In genomic region chr2:165741526-165742050, GRCm38 (mm10) we compare ENCODE assay signal across 12 mouse cellular contexts.
DNase-seq lines count a peak whose midpoint lies in the region; ATAC-seq and TF ChIP-seq lines count a peak whose summit lies in the region.
"Had no signal": no experiment of that assay in that cellular context is flagged by ENCODE, and none has a peak within 500 bp of the region (broad histone marks: within the 10 kb centered on the region; RNA-seq: fewer than 3 reads in every experiment).

No protein-coding gene starts in this region.

- TF ChIP-seq CTCF in E14TG2a.4 (conservative IDR thresholded peaks at IDR 0.05; ENCODE audit: low read length), result no peak
- TF ChIP-seq CTCF in thymus, adult 2 months (IDR thresholded peaks at IDR 0.05; ENCODE audit: borderline replicate concordance, control insufficient read depth, extremely low read depth, insufficient read depth, low read length, poor library complexity), result no peak

- H3K4me3 ChIP-seq in intestine, embryonic 15.5 days (replicated peaks), result no peak overlapping the region
- H3K4me3 ChIP-seq in intestine, embryonic 16.5 days (ENCODE audit: low read length), result no peak overlapping the region
- peak overlapping the region; percentile 54 for H3K4me3 ChIP-seq in E14TG2a.4 (replicated peaks; ENCODE audit: low read length)
- H3K4me3 ChIP-seq in limb, embryonic 12.5 days (replicated peaks), result no peak overlapping the region
- H3K4me3 ChIP-seq in thymus, adult 2 months (ENCODE audit: control insufficient read depth, insufficient read depth, low read length), result no peak overlapping the region
- H3K4me3 ChIP-seq: heart, embryonic 12.5 days had no signal

- no peaks in the 10 kb centered on the region; the same call in 1 of the 2 replicates for H3K27me3 ChIP-seq in intestine, embryonic 15.5 days (replicated peaks)
- peaks cover 8% of the 10 kb centered on the region for H3K27me3 ChIP-seq in intestine, embryonic 16.5 days (replicated peaks; ENCODE audit: control insufficient read depth, insufficient read depth, low read length)
- peaks cover 10% of the 10 kb centered on the region for H3K27me3 ChIP-seq in E14TG2a.4 (ENCODE audit: insufficient read depth, low read length)
- H3K27me3 ChIP-seq in limb, embryonic 12.5 days, result peaks cover 27% of the 10 kb centered on the region; the same call in 1 of the 2 replicates
- no peaks in the 10 kb centered on the region for H3K27me3 ChIP-seq in thymus, adult 2 months (ENCODE audit: control insufficient read depth, insufficient read depth, low read length)

- DNase-seq in embryo, embryonic 11 days, result peak; percentile 41
- no peak for DNase-seq in thymus, postnatal 4 days
- DNase-seq in thymus, adult 2 months, result no peak
- DNase-seq: adrenal gland, adult 2 months; cerebellum, adult 9-11 months; liver; lung, postnatal 14 days had no signal

- H3K9ac ChIP-seq in intestine, embryonic 15.5 days, result no peak overlapping the region
- H3K9ac ChIP-seq in intestine, embryonic 16.5 days (ENCODE audit: low read depth, low read length), result no peak overlapping the region
- H3K9ac ChIP-seq in limb, embryonic 12.5 days (replicated peaks), result no peak overlapping the region
- H3K9ac ChIP-seq: heart, embryonic 12.5 days had no signal

- 37% methylated on average over 11 of the region's 11 CpGs for WGBS in intestine, embryonic 15.5 days
- 31% methylated on average over 11 of the region's 11 CpGs for WGBS in intestine, embryonic 16.5 days
- WGBS in limb, embryonic 12.5 days, result 13% methylated on average over 11 of the region's 11 CpGs
- 95% methylated on average over 11 of the region's 11 CpGs for WGBS in thymus, adult 2 months

- no peak overlapping the region for H3K27ac ChIP-seq in intestine, embryonic 15.5 days
- no peak overlapping the region for H3K27ac ChIP-seq in intestine, embryonic 16.5 days (ENCODE audit: low read length)
- peak overlapping the region; percentile 20; the same call in 1 of the 2 replicates for H3K27ac ChIP-seq in limb, embryonic 12.5 days
- no peak overlapping the region for H3K27ac ChIP-seq in thymus, adult 2 months (ENCODE audit: control insufficient read depth, insufficient read depth, low read length)

- H3K9me3 ChIP-seq in intestine, embryonic 15.5 days, result no peaks in the 10 kb centered on the region
- H3K9me3 ChIP-seq in intestine, embryonic 16.5 days (ENCODE audit: control insufficient read depth, low read length), result no peaks in the 10 kb centered on the region
- peaks cover 4% of the 10 kb centered on the region for H3K9me3 ChIP-seq in E14TG2a.4 (ENCODE audit: low read length)
- no peaks in the 10 kb centered on the region for H3K9me3 ChIP-seq in limb, embryonic 12.5 days
- H3K9me3 ChIP-seq: heart, embryonic 12.5 days had no signal

- no peak for ATAC-seq in intestine, embryonic 15.5 days
- ATAC-seq in intestine, embryonic 16.5 days, result no peak
- ATAC-seq in limb, embryonic 12.5 days (ENCODE audit: insufficient number of reproducible peaks, insufficient read depth, low FRiP score, low TSS enrichment, low read depth), result no peak

- no peaks in the 10 kb centered on the region for H3K36me3 ChIP-seq in intestine, embryonic 15.5 days
- no peaks in the 10 kb centered on the region for H3K36me3 ChIP-seq in intestine, embryonic 16.5 days (ENCODE audit: control insufficient read depth, insufficient read depth, low read length)
- no peaks in the 10 kb centered on the region for H3K36me3 ChIP-seq in E14TG2a.4 (ENCODE audit: insufficient read depth, low read length)
- no peaks in the 10 kb centered on the region for H3K36me3 ChIP-seq in limb, embryonic 12.5 days
- H3K36me3 ChIP-seq in thymus, adult 2 months (ENCODE audit: control insufficient read depth, insufficient read depth, low read length), result no peaks in the 10 kb centered on the region
- H3K36me3 ChIP-seq: heart, embryonic 12.5 days had no signal

- TF ChIP-seq POLR2A in thymus, adult 2 months (IDR thresholded peaks at IDR 0.05; ENCODE audit: control insufficient read depth, extremely low read depth, insufficient read depth, low read length, poor library complexity), result no peak

- H3K4me1 ChIP-seq in intestine, embryonic 15.5 days (replicated peaks), result peaks cover 12% of the 10 kb centered on the region
- peaks cover 10% of the 10 kb centered on the region for H3K4me1 ChIP-seq in intestine, embryonic 16.5 days (ENCODE audit: control insufficient read depth, insufficient read depth, low read length)
- H3K4me1 ChIP-seq in E14TG2a.4 (replicated peaks; ENCODE audit: low read depth, low read length), result peaks cover 66% of the 10 kb centered on the region
- peaks cover 19% of the 10 kb centered on the region for H3K4me1 ChIP-seq in limb, embryonic 12.5 days (replicated peaks)
- no peaks in the 10 kb centered on the region for H3K4me1 ChIP-seq in thymus, adult 2 months (replicated peaks; ENCODE audit: control insufficient read depth, insufficient read depth, low read length)
- H3K4me1 ChIP-seq: heart, embryonic 12.5 days had no signal

- peak overlapping the region; percentile 30; the same call in 1 of the 2 replicates for H3K4me2 ChIP-seq in intestine, embryonic 15.5 days (replicated peaks)
- no peak overlapping the region for H3K4me2 ChIP-seq in intestine, embryonic 16.5 days (ENCODE audit: low read depth, low read length)
- 0 out of 2 replicates have a peak overlapping the region, but pooled peaks have one; percentile 6 for H3K4me2 ChIP-seq in limb, embryonic 12.5 days
- H3K4me2 ChIP-seq: heart, embryonic 12.5 days had no signal
